Mouse (Mus musculus) liver, embryonic 14.5 days (tissue): ENCODE measurements at regions not wholly inside any gene's neighbourhood (a gene's known extent, or its start where the extent isn't known, plus 50 kb on each side); places are given as distances from the start of the nearest gene placed in this dataset.

Experiments used
- ATAC-seq: fragments of 200-750 bp; cut with Nextera tagmentation; 2 replicates; pipeline ENCODE4 v1.8.0; 2017; ENCODE audit warnings: moderate number of reproducible peaks, mild to moderate bottlenecking, moderate library complexity; ENCODE audit not compliant: insufficient read depth
- DNase-seq, 3 experiments: peaks; one replicate each; pipeline ENCODE4 v3.0.0-alpha.2; 2012 to 2013; ENCODE audit warnings: low read depth in 3 of 3, low spot score in 3 of 3
- H3K27ac ChIP-seq: fragments of 300-500 bp; sonication (generic); 2 replicates; pipeline ENCODE4 v1.5.1; 2014; ENCODE audit warnings: moderate library complexity, mild to moderate bottlenecking, control low read depth, inconsistent platforms
- H3K27me3 ChIP-seq: fragments of 300-500 bp; sonication (generic); 2 replicates; pipeline ENCODE4 v1.6.1; 2014; ENCODE audit warnings: mild to moderate bottlenecking, low read length, moderate library complexity; ENCODE audit not compliant: control insufficient read depth, insufficient read depth
- H3K36me3 ChIP-seq: fragments of 300-500 bp; sonication (generic); replicated peaks from 2 replicates; pipeline ENCODE4 v1.6.1; 2014; ENCODE audit warnings: low read depth; ENCODE audit not compliant: control insufficient read depth, insufficient read depth
- H3K4me1 ChIP-seq, 2 experiments: fragments of 200-500 bp in 1 of 2; fragments of 300-500 bp in 1 of 2; sonication (generic) in 1 of 2; replicated peaks; 2 replicates each; pipeline ENCODE4 v1.6.1; 2012 to 2014; ENCODE audit warnings: antibody characterized with exemption in 1 of 2, inconsistent platforms in 1 of 2, low read length in 1 of 2; ENCODE audit not compliant: control insufficient read depth in 2 of 2, insufficient read depth in 2 of 2
- H3K4me2 ChIP-seq: fragments of 300-500 bp; sonication (generic); 2 replicates; pipeline ENCODE4 v1.6.1; 2014; ENCODE audit warnings: low read depth, mild to moderate bottlenecking, control low read depth, moderate library complexity
- H3K4me3 ChIP-seq, 2 experiments: fragments of 200-500 bp in 1 of 2; fragments of 300-500 bp in 1 of 2; sonication (generic) in 1 of 2; 2 replicates each; pipeline ENCODE4 v1.5.1; 2012 to 2014; ENCODE audit warnings: low read depth in 2 of 2, low read length in 2 of 2, mild to moderate bottlenecking in 2 of 2, control low read depth in 1 of 2, inconsistent platforms in 1 of 2, moderate library complexity in 1 of 2; ENCODE audit not compliant: insufficient read depth in 1 of 2
- H3K9ac ChIP-seq: fragments of 300-500 bp; sonication (generic); replicated peaks from 2 replicates; pipeline ENCODE4 v1.6.1; 2014; ENCODE audit warnings: mild to moderate bottlenecking, control low read depth, moderate library complexity
- H3K9me3 ChIP-seq: fragments of 300-500 bp; sonication (generic); 2 replicates; pipeline ENCODE4 v1.6.1; 2016; ENCODE audit warnings: low read length, mixed read lengths; ENCODE audit not compliant: control insufficient read depth
- CTCF ChIP-seq: IDR thresholded peaks from 2 replicates; pipeline ENCODE4 v1.5.1; 2016; ENCODE audit warnings: antibody characterized with exemption, low read depth, control low read depth
- EP300 ChIP-seq: IDR thresholded peaks from 2 replicates; pipeline ENCODE4 v1.6.1; 2016; ENCODE audit warnings: antibody characterized with exemption, low read depth
- WGBS: fragments of 180-500 bp; shearing (Covaris S2); extraction: QIAGEN DNeasy Blood & Tissue Kit; methylation state at CpG from one replicate; pipeline ENCODE4 v1.1.7; 2014; ENCODE audit not compliant: insufficient replicate concordance; 5-methylcytosine and 5-hydroxymethylcytosine counted together

- H3K9ac ChIP-seq = no peak overlapping the region
Observed at GRCm38 (mm10) chr2:124933876-124934275, 134.0 kb upstream of the Slc24a5 start.

GRCm38 (mm10) chr2:124948263-124948781, 119.6 kb upstream of the Slc24a5 start:
- ATAC-seq (no peak), DNase-seq (no peak)
- WGBS = 59% methylated on average over 2 of the region's 2 CpGs
- no peak overlapping the region for H3K27ac ChIP-seq
- no peaks in the 10 kb centered on the region for H3K9me3 ChIP-seq
- H3K9ac ChIP-seq = no peak overlapping the region
- TF ChIP-seq CTCF (no peak), EP300 (no peak)
- no peaks in the 10 kb centered on the region for H3K27me3 ChIP-seq
- H3K36me3 ChIP-seq = no peaks in the 10 kb centered on the region
- H3K4me1 ChIP-seq = no peaks in the 10 kb centered on the region
- H3K4me2 ChIP-seq = no peak overlapping the region
- no peak overlapping the region for H3K4me3 ChIP-seq

More at GRCm38 (mm10) chr2:124933876-124934275, 134.0 kb upstream of the Slc24a5 start:
- Histone ChIP-seq H3K27ac (no peak overlapping the region), H3K9me3 (no peaks in the 10 kb centered on the region), H3K36me3 (no peaks in the 10 kb centered on the region), H3K4me2 (no peak overlapping the region), H3K4me3 (no peak overlapping the region), H3K4me1 (no peaks in the 10 kb centered on the region), H3K27me3 (no peaks in the 10 kb centered on the region)
- no peak for TF ChIP-seq EP300
- no peak for TF ChIP-seq CTCF
- DNase-seq (no peak), ATAC-seq (no peak)
- 63% methylated on average over 1 of the region's 1 CpGs for WGBS

- Histone ChIP-seq H3K9ac (no peak overlapping the region), H3K4me3 (no peak overlapping the region), H3K4me1 (no peaks in the 10 kb centered on the region), H3K36me3 (no peaks in the 10 kb centered on the region), H3K9me3 (no peaks in the 10 kb centered on the region), H3K27me3 (no peaks in the 10 kb centered on the region), H3K4me2 (no peak overlapping the region), H3K27ac (no peak overlapping the region)
- no peak for ATAC-seq
- DNase-seq = no peak
- WGBS = 50% methylated on average over 9 of the region's 9 CpGs
- TF ChIP-seq EP300 = no peak
- no peak for TF ChIP-seq CTCF
Observed at GRCm38 (mm10) chr2:124948812-124949211, 119.1 kb upstream of the Slc24a5 start.

- TF ChIP-seq EP300 = no peak
- no peak for TF ChIP-seq CTCF
- ATAC-seq (no peak), DNase-seq (no peak)
- Histone ChIP-seq H3K4me3 (no peak overlapping the region), H3K9ac (no peak overlapping the region), H3K27me3 (no peaks in the 10 kb centered on the region), H3K27ac (no peak overlapping the region), H3K4me2 (no peak overlapping the region), H3K9me3 (no peaks in the 10 kb centered on the region), H3K36me3 (no peaks in the 10 kb centered on the region), H3K4me1 (no peaks in the 10 kb centered on the region)
- WGBS = 44% methylated on average over 4 of the region's 4 CpGs
Observed at GRCm38 (mm10) chr2:124952212-124952611, 115.7 kb upstream of the Slc24a5 start.

GRCm38 (mm10) chr2:124953015-124953414, 114.9 kb upstream of the Slc24a5 start:
- DNase-seq = no peak
- 52% methylated on average over 5 of the region's 5 CpGs for WGBS
- no peaks in the 10 kb centered on the region for H3K27me3 ChIP-seq
- TF ChIP-seq EP300 (no peak), CTCF (no peak)
- H3K36me3 ChIP-seq = no peaks in the 10 kb centered on the region
- H3K4me2 ChIP-seq = no peak overlapping the region
- no peak for ATAC-seq
- H3K27ac ChIP-seq = no peak overlapping the region
- no peaks in the 10 kb centered on the region for H3K4me1 ChIP-seq
- no peak overlapping the region for H3K9ac ChIP-seq
- no peak overlapping the region for H3K4me3 ChIP-seq
- no peaks in the 10 kb centered on the region for H3K9me3 ChIP-seq
